Mouse (Mus musculus) heart, postnatal 0 days (tissue): ENCODE measurements around the gene Psmc6.

Experiments
- CTCF ChIP-seq: IDR thresholded peaks from 2 replicates; pipeline ENCODE4 v1.5.1; 2016; ENCODE audit warnings: antibody characterized with exemption, control low read depth, low read depth
- EP300 ChIP-seq: IDR thresholded peaks from 2 replicates; pipeline ENCODE4 v1.6.1; 2016; ENCODE audit warnings: antibody characterized with exemption, low read depth

DNA sequence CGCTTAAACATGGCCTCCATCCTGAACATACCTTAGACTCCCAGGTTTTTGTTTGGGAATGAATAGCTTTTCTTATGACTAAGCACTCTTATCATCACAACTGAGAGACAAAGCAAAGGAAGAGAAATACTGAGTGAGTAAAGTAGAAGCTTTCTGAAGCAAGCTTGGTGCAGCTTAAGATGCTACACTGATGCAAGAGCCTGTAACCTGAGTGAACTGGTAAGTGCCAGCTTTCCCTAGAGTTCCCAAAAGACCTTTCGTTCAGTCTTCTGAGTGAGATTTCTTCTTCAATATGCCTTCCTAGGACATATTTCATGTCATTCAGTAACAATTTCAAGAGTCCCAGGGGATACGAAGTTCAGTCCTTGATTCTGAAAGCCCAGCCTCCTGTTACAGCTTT is 8.5 kb upstream of the Psmc6 start:
- TF ChIP-seq EP300 (no peak), CTCF (no peak)
